Mouse (Mus musculus): ENCODE results near the gene Hoxc6.

Gene Hoxc6

GRCm38 (mm10) chr15:103038701-103039480, 40.8 kb downstream of the Hoxc6 start:
- no peak for DNase-seq (ENCODE audit: inconsistent ontology term)

- no peak for DNase-seq (ENCODE audit: inconsistent ontology term)
Observed at GRCm38 (mm10) chr15:103039609-103040008, 41.6 kb downstream of the Hoxc6 start.

GRCm38 (mm10) chr15:103040601-103041000, 42.5 kb downstream of the Hoxc6 start:
- no peak for DNase-seq (ENCODE audit: inconsistent ontology term)

GRCm38 (mm10) chr15:103041613-103042012, 43.6 kb downstream of the Hoxc6 start:
- DNase-seq (ENCODE audit: inconsistent ontology term), result no peak

GRCm38 (mm10) chr15:103042209-103042608, 44.2 kb downstream of the Hoxc6 start:
- DNase-seq (ENCODE audit: inconsistent ontology term), result no peak

- DNase-seq (ENCODE audit: inconsistent ontology term), result no peak
Observed at GRCm38 (mm10) chr15:103051670-103052069, 53.6 kb downstream of the Hoxc6 start.

- no peak for DNase-seq (ENCODE audit: inconsistent ontology term)
Observed at GRCm38 (mm10) chr15:103053210-103053609, 55.2 kb downstream of the Hoxc6 start.

GRCm38 (mm10) chr15:103056396-103056795, 58.3 kb downstream of the Hoxc6 start:
- DNase-seq (ENCODE audit: inconsistent ontology term), result no peak

- DNase-seq (ENCODE audit: inconsistent ontology term), result no peak
Observed at GRCm38 (mm10) chr15:103058715-103059114, 60.7 kb downstream of the Hoxc6 start.

- DNase-seq (ENCODE audit: inconsistent ontology term), result no peak
Observed at GRCm38 (mm10) chr15:103059393-103059992, 61.4 kb downstream of the Hoxc6 start.

GRCm38 (mm10) chr15:103060021-103060340, 61.9 kb downstream of the Hoxc6 start:
- no peak for DNase-seq (ENCODE audit: inconsistent ontology term)

- no peak for DNase-seq (ENCODE audit: inconsistent ontology term)
Observed at GRCm38 (mm10) chr15:103060341-103061130, 62.5 kb downstream of the Hoxc6 start.

- peak; percentile 17 for DNase-seq (ENCODE audit: inconsistent ontology term)
Observed at GRCm38 (mm10) chr15:103061131-103061825, 63.2 kb downstream of the Hoxc6 start.
